Mouse (Mus musculus) lung, embryonic 14.5 days (tissue): Measurements from ENCODE around the gene C2. TPM values are rescaled to one million over a fixed set of nuclear protein-coding genes. Genes with fewer than 3 reads are reported as not detected.

Experiments used
- ATAC-seq: fragments of 200-750 bp; cut with Nextera tagmentation; 2 replicates; pipeline ENCODE4 v1.8.0; 2017; ENCODE audit warnings: mild to moderate bottlenecking, moderate TSS enrichment, moderate library complexity; ENCODE audit not compliant: insufficient read depth
- DNase-seq: peaks from one replicate; pipeline ENCODE4 v3.0.0-alpha.2; 2015
- H3K27ac ChIP-seq: fragments of 300-500 bp; sonication (generic); 2 replicates; pipeline ENCODE4 v1.5.1; 2014; ENCODE audit warnings: low read depth, mild to moderate bottlenecking, moderate library complexity
- H3K27me3 ChIP-seq: fragments of 300-500 bp; sonication (generic); 2 replicates; pipeline ENCODE4 v1.6.1; 2014; ENCODE audit warnings: low read length, control low read depth; ENCODE audit not compliant: insufficient read depth
- H3K36me3 ChIP-seq: fragments of 300-500 bp; sonication (generic); 2 replicates; pipeline ENCODE4 v1.6.1; 2014; ENCODE audit warnings: control low read depth; ENCODE audit not compliant: insufficient read depth
- H3K4me1 ChIP-seq: fragments of 300-500 bp; sonication (generic); 2 replicates; pipeline ENCODE4 v1.6.1; 2014; ENCODE audit warnings: antibody characterized with exemption, control low read depth; ENCODE audit not compliant: insufficient read depth
- H3K4me2 ChIP-seq: fragments of 300-500 bp; sonication (generic); 2 replicates; pipeline ENCODE4 v1.6.1; 2014; ENCODE audit warnings: mild to moderate bottlenecking
- H3K4me3 ChIP-seq: fragments of 300-500 bp; sonication (generic); 2 replicates; pipeline ENCODE4 v1.5.1; 2014; ENCODE audit warnings: low read depth, low read length
- H3K9ac ChIP-seq: fragments of 300-500 bp; sonication (generic); 2 replicates; pipeline ENCODE4 v1.6.1; 2014
- H3K9me3 ChIP-seq: fragments of 300-500 bp; sonication (generic); 2 replicates; pipeline ENCODE4 v1.6.1; 2016; ENCODE audit warnings: low read depth, low read length, control low read depth
- CTCF ChIP-seq: IDR thresholded peaks from 2 replicates; pipeline ENCODE4 v1.5.1; 2016; ENCODE audit warnings: antibody characterized with exemption, low read depth
- WGBS: fragments of 180-500 bp; shearing (Covaris S2); extraction: QIAGEN DNeasy Blood & Tissue Kit; methylation state at CpG from one replicate; pipeline ENCODE4 v1.1.7; 2014; 5-methylcytosine and 5-hydroxymethylcytosine counted together
- polyA plus RNA-seq: library from polyadenylated mRNA; unstranded; fragments of >200 nt; fragmentation: Nextera tagmentation; extraction: Ambion mirVana; gene quantifications from 2 replicates; pipeline ENCODE4 v1.2.1, GENCODE M21; 2014

Gene C2
- polyA plus RNA-seq, 1 experiment from 2014 or later, result 1.4 TPM

DNA sequence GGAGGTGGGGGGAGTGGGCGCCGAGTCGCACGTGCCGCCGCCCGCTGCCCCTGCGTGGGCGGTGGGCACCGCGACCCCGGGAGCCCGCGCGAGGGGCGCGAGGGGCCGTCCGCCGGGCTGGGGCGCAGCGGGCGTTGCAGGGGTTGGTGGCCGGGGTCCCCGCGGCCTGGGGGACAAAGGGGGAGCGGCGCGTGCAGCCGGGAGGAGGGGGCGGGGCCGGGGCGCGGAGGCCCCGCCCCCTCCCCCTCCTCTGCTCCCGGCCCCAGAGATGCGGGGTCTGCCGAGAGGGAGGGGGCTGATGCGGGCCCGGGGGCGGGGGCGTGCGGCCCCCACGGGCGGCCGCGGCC lies 614 bp upstream of the C2 start:
- Histone ChIP-seq H3K4me1 (peaks cover 11% of the 10 kb centered on the region; the same call in 1 of the 2 replicates), H3K9ac (peak overlapping the region; percentile 96), H3K27me3 (no peaks in the 10 kb centered on the region), H3K9me3 (no peaks in the 10 kb centered on the region), H3K4me3 (peak overlapping the region; percentile 89), H3K4me2 (peak overlapping the region; percentile 86), H3K27ac (peak overlapping the region; percentile 98), H3K36me3 (peaks cover 34% of the 10 kb centered on the region)
- no peak for TF ChIP-seq CTCF
- no peak for ATAC-seq
- DNase-seq, result peak; percentile 62
- under 1% methylated on average over 45 of the region's 47 CpGs for WGBS

DNA sequence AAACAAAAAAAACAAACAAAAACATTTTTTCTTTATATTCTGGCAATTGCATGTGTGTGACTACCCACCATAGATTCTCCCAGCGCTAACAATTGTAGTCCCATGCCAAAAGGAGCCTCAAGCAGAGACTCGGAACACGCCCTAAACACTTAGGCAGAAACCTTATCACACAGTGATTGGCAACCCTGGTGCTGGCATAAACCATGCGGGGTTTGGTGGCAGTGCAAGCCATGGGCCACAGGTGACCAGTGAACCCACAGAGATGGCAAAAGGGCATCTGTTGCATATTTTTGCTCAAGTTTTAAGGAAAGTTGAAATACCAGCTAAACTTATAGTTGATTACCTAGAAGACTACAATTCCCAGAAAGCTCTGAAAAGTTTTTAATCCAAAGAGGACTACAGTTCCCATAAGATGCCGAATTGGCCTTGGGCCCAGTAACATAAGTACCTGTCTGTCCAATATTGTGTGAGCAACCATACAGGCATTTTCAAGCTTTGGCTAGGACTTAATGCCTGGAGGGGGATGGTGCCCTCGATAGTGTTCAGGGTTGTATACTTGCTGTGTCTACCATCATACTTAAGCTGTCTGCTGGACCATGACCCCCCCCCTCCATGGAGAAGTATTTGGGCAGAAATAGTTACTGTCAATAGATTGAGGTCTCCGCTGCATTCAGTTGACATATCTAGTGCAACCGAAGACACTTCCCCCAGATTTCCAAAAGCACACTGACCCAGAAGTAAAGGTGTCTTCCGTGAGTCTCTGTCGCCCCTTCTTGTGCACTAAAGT lies 499 bp downstream of the C2 start:
- H3K27ac ChIP-seq, result peak overlapping the region; percentile 98
- peaks cover 11% of the 10 kb centered on the region; the same call in 1 of the 2 replicates for H3K4me1 ChIP-seq
- no peaks in the 10 kb centered on the region for H3K27me3 ChIP-seq
- H3K36me3 ChIP-seq, result peaks cover 23% of the 10 kb centered on the region
- ATAC-seq (peak; percentile 11; the same call in 1 of the 2 replicates), DNase-seq (peak; percentile 84)
- no peaks in the 10 kb centered on the region for H3K9me3 ChIP-seq
- peak overlapping the region; percentile 96 for H3K9ac ChIP-seq
- WGBS, result 10% methylated on average over 10 of the region's 10 CpGs
- no peak for TF ChIP-seq CTCF
- H3K4me2 ChIP-seq, result peak overlapping the region; percentile 86
- peak overlapping the region; percentile 89 for H3K4me3 ChIP-seq

DNA sequence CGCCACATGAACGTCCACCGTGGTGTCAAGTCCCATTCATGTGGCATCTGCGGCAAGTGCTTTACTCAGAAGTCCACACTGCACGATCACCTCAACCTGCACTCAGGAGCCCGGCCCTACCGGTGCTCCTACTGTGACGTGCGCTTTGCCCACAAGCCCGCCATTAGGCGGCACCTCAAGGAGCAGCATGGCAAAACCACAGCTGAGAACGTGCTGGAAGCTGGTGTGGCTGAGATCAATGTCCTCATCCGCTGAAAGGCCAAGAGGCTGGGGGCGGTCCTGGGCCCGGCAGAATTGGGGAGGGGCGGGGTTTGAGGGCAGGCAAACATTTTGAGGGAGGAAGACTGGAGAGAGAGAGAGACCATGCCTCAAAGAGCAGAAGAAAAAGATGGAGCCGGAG lies 1.7 kb downstream of the C2 start:
- H3K9me3 ChIP-seq, result no peaks in the 10 kb centered on the region
- peak overlapping the region; percentile 86 for H3K4me2 ChIP-seq
- H3K27me3 ChIP-seq, result no peaks in the 10 kb centered on the region
- ATAC-seq (no peak), DNase-seq (no peak)
- peaks cover 16% of the 10 kb centered on the region for H3K36me3 ChIP-seq
- H3K4me1 ChIP-seq, result peaks cover 11% of the 10 kb centered on the region; the same call in 1 of the 2 replicates
- H3K4me3 ChIP-seq, result peak overlapping the region; percentile 6; the same call in 1 of the 2 replicates
- no peak for TF ChIP-seq CTCF
- no peak overlapping the region for H3K9ac ChIP-seq
- no peak overlapping the region for H3K27ac ChIP-seq
- WGBS, result 82% methylated on average over 17 of the region's 17 CpGs

DNA sequence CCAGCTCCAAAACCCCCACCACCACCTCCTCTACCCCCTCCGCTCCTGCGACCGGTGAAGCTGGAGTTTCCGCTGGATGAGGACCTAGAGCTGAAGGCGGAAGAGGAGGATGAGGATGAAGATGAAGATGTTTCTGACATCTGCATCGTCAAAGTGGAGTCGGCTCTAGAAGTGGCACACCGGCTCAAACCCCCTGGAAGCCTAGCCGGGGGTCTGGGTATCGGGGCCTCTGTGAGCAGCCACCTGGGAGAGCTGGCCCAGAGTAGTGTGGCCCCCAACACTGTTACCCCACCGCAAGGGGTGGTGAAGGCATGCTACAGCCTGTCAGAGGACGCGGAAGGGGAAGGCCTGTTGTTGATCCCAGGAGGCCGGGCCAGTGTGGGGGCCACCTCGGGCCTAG lies 2.3 kb downstream of the C2 start:
- TF ChIP-seq CTCF, result no peak
- peak overlapping the region; percentile 90; the same call in 1 of the 2 replicates for H3K9ac ChIP-seq
- H3K27me3 ChIP-seq, result no peaks in the 10 kb centered on the region
- H3K27ac ChIP-seq, result peak overlapping the region; percentile 92; the same call in 1 of the 2 replicates
- H3K9me3 ChIP-seq, result no peaks in the 10 kb centered on the region
- 89% methylated on average over 15 of the region's 15 CpGs for WGBS
- H3K4me2 ChIP-seq, result peak overlapping the region; percentile 86
- ATAC-seq, result no peak
- no peak for DNase-seq
- H3K4me3 ChIP-seq, result peak overlapping the region; percentile 86
- peaks cover 11% of the 10 kb centered on the region; the same call in 1 of the 2 replicates for H3K4me1 ChIP-seq
- peaks cover 12% of the 10 kb centered on the region for H3K36me3 ChIP-seq

DNA sequence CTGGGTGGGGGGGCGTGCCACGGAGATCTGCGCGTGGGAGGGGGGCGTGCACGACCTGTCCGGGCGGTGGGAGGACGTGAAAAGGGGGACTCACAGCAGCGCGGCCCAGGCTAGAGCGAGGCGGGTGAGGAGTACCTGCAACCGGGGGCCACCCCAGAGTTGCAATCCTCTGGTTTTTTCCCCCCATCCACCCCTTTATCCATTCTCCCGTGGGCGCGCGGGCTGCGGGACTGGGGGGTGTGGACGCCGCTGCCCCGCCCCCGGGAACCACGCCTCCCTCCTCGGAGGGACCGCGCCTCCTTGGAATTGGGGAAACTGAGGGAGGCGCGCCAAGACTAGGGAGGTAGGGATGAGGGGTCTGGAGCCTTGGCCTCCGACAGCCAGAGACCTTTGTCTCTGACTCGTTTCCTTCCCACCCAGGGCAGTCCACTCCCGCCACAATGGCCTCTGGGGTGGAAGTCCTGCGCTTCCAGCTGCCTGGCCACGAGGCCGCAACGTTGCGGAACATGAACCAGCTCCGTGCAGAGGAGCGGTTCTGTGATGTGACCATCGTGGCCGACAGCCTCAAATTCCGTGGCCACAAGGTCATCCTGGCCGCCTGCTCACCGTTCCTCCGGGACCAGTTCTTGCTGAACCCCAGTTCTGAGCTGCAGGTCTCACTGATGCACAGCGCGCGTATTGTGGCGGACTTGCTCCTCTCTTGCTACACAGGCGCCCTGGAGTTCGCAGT lies 3.1 kb downstream of the C2 start:
- peaks cover 12% of the 10 kb centered on the region for H3K36me3 ChIP-seq
- H3K4me1 ChIP-seq, result peaks cover 6% of the 10 kb centered on the region; the same call in 1 of the 2 replicates
- peak overlapping the region; percentile 90 for H3K9ac ChIP-seq
- DNase-seq, result peak; percentile 53
- TF ChIP-seq CTCF, result no peak
- ATAC-seq, result peak; percentile 20
- H3K27ac ChIP-seq, result peak overlapping the region; percentile 92
- H3K4me2 ChIP-seq, result peak overlapping the region; percentile 86
- 6% methylated on average over 50 of the region's 51 CpGs for WGBS
- H3K9me3 ChIP-seq, result no peaks in the 10 kb centered on the region
- peak overlapping the region; percentile 86 for H3K4me3 ChIP-seq
- no peaks in the 10 kb centered on the region for H3K27me3 ChIP-seq

DNA sequence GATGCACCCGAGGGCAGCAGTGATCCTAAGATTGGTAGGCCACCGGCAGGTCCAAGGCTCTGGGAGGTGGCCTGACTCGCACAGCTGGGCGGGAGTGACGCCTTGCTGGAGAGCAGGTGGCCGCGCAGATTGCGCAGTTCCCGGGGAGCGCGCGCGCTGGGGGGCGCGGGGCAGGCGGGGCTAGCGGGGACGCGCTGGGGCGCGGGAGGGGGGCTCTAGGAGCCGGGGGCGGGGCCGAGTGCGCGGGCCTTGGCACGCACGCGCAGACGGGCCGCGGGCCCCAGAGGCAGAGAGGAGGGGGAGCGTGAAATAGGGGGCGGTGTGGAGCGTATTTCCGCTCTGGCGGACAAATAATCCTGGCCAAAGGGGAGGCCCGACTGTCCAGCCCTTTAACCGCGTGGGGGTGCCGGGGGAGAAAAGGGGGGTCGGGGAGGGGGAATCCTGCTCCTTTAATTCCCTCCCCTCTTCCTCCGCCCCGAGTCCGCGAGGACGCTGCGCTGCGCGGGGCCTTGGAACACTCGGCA lies 3.9 kb downstream of the C2 start:
- peak; percentile 99 for DNase-seq
- TF ChIP-seq CTCF, result peak; percentile 18; the same call in 1 of the 2 replicates
- peak; percentile 85 for ATAC-seq
- WGBS, result 1% methylated on average over 39 of the region's 51 CpGs
- Histone ChIP-seq H3K4me1 (peaks cover 6% of the 10 kb centered on the region; the same call in 1 of the 2 replicates), H3K9me3 (no peaks in the 10 kb centered on the region), H3K36me3 (peaks cover 12% of the 10 kb centered on the region), H3K27me3 (no peaks in the 10 kb centered on the region), H3K27ac (peak overlapping the region; percentile 92), H3K4me3 (peak overlapping the region; percentile 86), H3K4me2 (peak overlapping the region; percentile 86), H3K9ac (peak overlapping the region; percentile 90)
